Comparison of ENCODE assay signal across 13 mouse cellular contexts in the genomic region with DNA sequence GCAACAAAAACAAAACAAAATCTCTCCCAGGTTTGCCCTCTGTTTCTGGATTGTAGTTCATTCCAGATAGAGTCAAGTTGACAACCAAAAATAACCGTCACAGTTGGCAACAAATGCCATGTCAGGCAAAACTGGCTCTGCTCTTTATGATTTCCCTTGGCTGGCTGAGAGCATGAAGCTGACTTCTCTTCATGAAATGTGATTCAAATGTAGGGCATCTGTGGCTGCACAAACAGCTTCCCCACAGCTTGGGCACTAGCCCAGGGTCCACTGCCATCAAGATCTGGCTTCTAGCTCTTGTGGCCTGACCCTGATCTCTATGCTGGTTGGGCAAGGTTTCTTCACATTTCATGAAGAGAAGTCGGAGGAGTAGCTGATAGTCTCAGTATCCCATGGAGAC. TPM values are rescaled to one million over a fixed set of nuclear protein-coding genes. Genes with fewer than 3 reads are reported as not detected.
DNase-seq lines count a peak whose midpoint lies in the region; ATAC-seq and TF ChIP-seq lines count a peak whose summit lies in the region.
"Had no signal": no experiment of that assay in that cellular context is flagged by ENCODE, and none has a peak within 500 bp of the region (broad histone marks: within the 10 kb centered on the region; RNA-seq: fewer than 3 reads in every experiment).

No protein-coding gene starts in this region.

- TF ChIP-seq CTCF in gastrocnemius, adult 2 months (IDR thresholded peaks at IDR 0.05): no peak

- H3K27me3 ChIP-seq in midbrain, embryonic 14.5 days (ENCODE audit: control insufficient read depth, insufficient read depth, low read length): no peaks in the 10 kb centered on the region

- no peaks in the 10 kb centered on the region for H3K9me3 ChIP-seq in midbrain, embryonic 14.5 days (ENCODE audit: control insufficient read depth, low read length)

- H3K36me3 ChIP-seq in midbrain, embryonic 14.5 days (ENCODE audit: control insufficient read depth, insufficient read depth, low read length): no peaks in the 10 kb centered on the region

- ATAC-seq in midbrain, embryonic 14.5 days (ENCODE audit: low FRiP score, low TSS enrichment): no peak
- ATAC-seq: hindbrain, postnatal 0 days had no signal

- H3K9ac ChIP-seq in midbrain, embryonic 14.5 days (replicated peaks; ENCODE audit: low read length): no peak overlapping the region
- H3K9ac ChIP-seq: lung, embryonic 14.5 days had no signal

- no peak overlapping the region for H3K4me2 ChIP-seq in midbrain, embryonic 14.5 days (ENCODE audit: low read length)
- H3K4me2 ChIP-seq: lung, embryonic 14.5 days; midbrain, embryonic 11.5 days had no signal

- WGBS in midbrain, embryonic 14.5 days: 84% methylated on average over 2 of the region's 2 CpGs

- no peaks in the 10 kb centered on the region for H3K4me1 ChIP-seq in midbrain, embryonic 14.5 days (ENCODE audit: control insufficient read depth, insufficient read depth, low read length)

- no peak overlapping the region for H3K4me3 ChIP-seq in gastrocnemius, adult 2 months
- H3K4me3 ChIP-seq in midbrain, embryonic 14.5 days (replicated peaks; ENCODE audit: low read depth, low read length): no peak overlapping the region

- DNase-seq in gastrocnemius, adult 2 months: peak; percentile 86
- DNase-seq in gastrocnemius, postnatal 4 days (ENCODE audit: low spot score in 2 of 2): no peak
- DNase-seq in Muller cell, postnatal 12 days (ENCODE audit: inconsistent ontology term): peak; percentile 39
- peak; percentile 77 for DNase-seq in cerebellum, adult 11-12 months
- peak; percentile 28 to 65 for DNase-seq in gastrocnemius, adult 8-10 months (ENCODE audit: low spot score in 2 of 2)
- DNase-seq in midbrain, embryonic 14.5 days: no peak
- DNase-seq in lung, postnatal 4 days: no peak
- DNase-seq in kidney, adult 9 months: no peak
- DNase-seq: embryo, embryonic 11 days; lung, embryonic 14.5 days; thymus, postnatal 14 days had no signal

- H3K27ac ChIP-seq in gastrocnemius, adult 2 months: peak overlapping the region; percentile 62
- no peak overlapping the region for H3K27ac ChIP-seq in midbrain, embryonic 14.5 days (replicated peaks; ENCODE audit: low read depth, low read length)
- H3K27ac ChIP-seq: hindbrain, postnatal 0 days had no signal

- intact Hi-C loops in gastrocnemius, adult 2 months (cut with DNase I): no loop called here

RNA-seq across cellular contexts. Expression of a gene that starts 9.7 kb away (rescaled TPM):
- 100 to 1,000 TPM; 108 to 135 TPM for total RNA-seq in gastrocnemius, adult 2 months (2021)
- 100 to 1,000 TPM; 231 to 259 TPM for total RNA-seq in gastrocnemius, postnatal 4 days (2021)
- total RNA-seq in gastrocnemius, adult 8-10 months (2022): 100 to 1,000 TPM; 107 to 126 (median 122) TPM
- 61.4 and 68.0 TPM in 2 replicates for polyA plus RNA-seq in midbrain, embryonic 14.5 days (2014; fragmentation: Nextera tagmentation; extraction: Ambion mirVana)

RNA-seq across cellular contexts. Expression of a gene that starts 50.9 kb away (rescaled TPM):
- total RNA-seq in gastrocnemius, adult 2 months (2021): 10 to 100 TPM; 63.5 to 66.4 TPM
- total RNA-seq in gastrocnemius, postnatal 4 days (2021): 100 to 1,000 TPM; 113 to 119 TPM
- 10 to 100 TPM; 54.6 to 63.3 (median 59.5) TPM for total RNA-seq in gastrocnemius, adult 8-10 months (2022)
- polyA plus RNA-seq in midbrain, embryonic 14.5 days (2014; fragmentation: Nextera tagmentation; extraction: Ambion mirVana): 305 and 353 TPM in 2 replicates

Comparison
In these comparisons a context has a peak if more than half of its experiments do, and no peak if none do; other contexts are left out.
1. DNase-seq: peak in gastrocnemius, adult 2 months (single experiment), Muller cell, postnatal 12 days (single experiment), cerebellum, adult 11-12 months (single experiment) and gastrocnemius, adult 8-10 months (2 of 2); none in gastrocnemius, postnatal 4 days (0 of 2), midbrain, embryonic 14.5 days (single experiment), lung, postnatal 4 days (0 of 2) and kidney, adult 9 months (single experiment).